Mouse (Mus musculus) E14TG2a.4 (cell line): Measurements from ENCODE around the gene Lmntd2.

ENCODE experiments used
- CTCF ChIP-seq: conservative IDR thresholded peaks from 2 replicates; pipeline ENCODE4 v1.5.1; 2014; ENCODE audit warnings: low read length
- POU5F1 ChIP-seq: IDR thresholded peaks from 2 replicates; pipeline ENCODE4 v1.6.1; 2014; ENCODE audit warnings: low read length, borderline replicate concordance

DNA sequence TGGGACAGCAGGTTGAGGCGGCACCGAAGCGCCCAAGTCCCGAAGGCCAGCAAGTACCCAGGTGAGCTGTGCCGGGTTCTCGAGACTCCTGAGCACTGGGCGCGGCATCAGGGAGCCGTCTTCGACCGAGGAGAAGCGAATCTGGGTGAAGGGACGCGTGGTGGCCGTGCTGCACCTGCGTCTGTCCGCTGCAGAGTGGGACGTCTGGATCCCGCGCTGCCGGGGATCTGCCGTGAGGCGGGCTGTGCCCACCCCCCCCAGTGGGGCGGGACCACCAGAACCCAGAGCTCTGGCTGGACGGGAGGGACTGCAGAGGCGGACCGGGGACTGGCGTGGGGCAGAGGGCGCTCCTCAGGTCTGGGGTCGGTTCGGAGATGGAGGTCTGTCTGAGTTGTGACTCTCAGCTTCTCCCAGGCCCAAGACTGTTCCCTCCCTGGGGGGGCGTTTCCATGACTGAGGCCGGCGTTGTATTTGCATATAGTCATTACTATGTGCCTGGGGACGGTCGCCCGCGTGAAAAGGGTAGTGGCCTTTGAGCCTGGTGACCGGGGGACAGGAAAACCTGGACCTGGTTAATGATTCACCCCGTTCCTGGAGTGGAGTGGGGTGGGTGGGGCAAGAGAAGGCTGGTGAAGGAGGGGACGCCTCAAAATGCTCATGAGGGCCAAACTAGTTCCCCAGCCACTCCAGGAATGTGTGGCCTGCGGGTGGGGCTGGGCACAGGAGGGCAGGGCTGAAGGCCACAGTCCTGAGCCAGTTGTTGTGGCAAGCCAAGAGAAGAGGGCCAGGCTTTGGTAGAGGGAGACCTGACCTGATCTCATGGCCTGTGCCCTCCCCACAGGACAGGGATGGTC, 2.2 kb upstream of the Lmntd2 start:
- TF ChIP-seq CTCF, result no peak
- no peak for TF ChIP-seq POU5F1
